Mouse (Mus musculus): Measurements from ENCODE around the gene Defa36.
"Not testable (repeated sequence)": the region's sequence is repeated elsewhere in the genome, so short reads cannot be mapped to it uniquely, and the experiment has no call there.

Defa36 gene

DNA sequence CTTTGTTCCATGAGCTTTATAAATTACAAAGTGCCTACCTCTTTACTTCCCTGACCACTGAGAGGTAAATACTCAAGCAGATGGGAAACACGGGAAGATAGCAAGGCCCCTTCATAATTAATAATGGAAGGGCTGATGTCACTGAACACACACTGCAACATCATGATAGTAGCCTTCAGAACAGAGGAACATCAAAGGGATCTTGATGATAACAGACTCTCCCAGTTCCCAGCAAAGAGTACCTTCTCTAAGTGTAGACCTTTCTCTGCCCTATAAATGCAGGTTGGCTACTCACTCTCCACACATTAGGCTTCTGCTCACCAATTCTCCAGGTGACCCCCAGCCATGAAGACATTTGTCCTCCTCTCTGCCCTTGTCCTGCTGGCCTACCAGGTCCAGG lies at the start of gene Defa36:
TSS of gene Defa36 (plus strand) at position 301 of the 400 bp plus-strand sequence.
- DNase-seq = not testable (repeated sequence)

- not testable (repeated sequence) for DNase-seq
Measured at GRCm38 (mm10) chr8:21378215-21378614, 49.0 kb upstream of the Defa36 start, which contains the start of gene Defa2. TSS of gene Defa2 (plus strand) at chr8:21378515.

- not testable (repeated sequence) for DNase-seq
Measured at GRCm38 (mm10) chr8:21391511-21391910, 35.7 kb upstream of the Defa36 start, which contains the start of gene Defa33. TSS of gene Defa33 (plus strand) at chr8:21391811.

DNA sequence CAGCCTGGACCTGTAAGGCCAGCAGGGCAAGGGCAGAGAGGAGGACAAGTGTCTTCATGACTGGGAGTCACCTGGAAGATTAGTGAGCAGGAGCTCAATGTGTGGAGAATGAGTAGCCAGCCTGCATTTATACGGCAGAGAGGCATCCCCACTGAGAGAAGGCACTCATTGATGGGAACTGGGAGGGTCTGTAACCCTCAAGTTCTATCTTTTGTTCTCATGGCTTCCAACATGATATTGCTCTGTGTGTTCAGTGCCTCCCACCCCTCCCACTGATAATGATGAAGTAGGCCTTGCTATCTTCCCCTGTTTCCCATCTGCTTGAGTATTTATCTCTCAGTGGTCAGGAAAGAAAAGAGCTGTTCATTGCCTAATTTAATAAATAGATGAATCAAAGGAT lies 29.2 kb downstream of the Defa36 start, which contains the start of gene Gm7849:
TSS of gene Gm7849 (minus strand) at position 101 of the 400 bp plus-strand sequence.
- not testable (repeated sequence) for DNase-seq
